Mouse (Mus musculus) erythroblast, adult 5-6 weeks (primary cell): ENCODE results near the gene Flywch1. TPM values are rescaled to one million over a fixed set of nuclear protein-coding genes. Genes with fewer than 3 reads are reported as not detected.

Source experiments
- ATAC-seq: replicated peaks from 2 replicates; pipeline ENCODE4 v1.8.0; 2016; ENCODE audit warnings: moderate number of reproducible peaks, mild to moderate bottlenecking, moderate TSS enrichment, inconsistent platforms; ENCODE audit not compliant: poor library complexity, low FRiP score, severe bottlenecking
- total RNA-seq, 2 experiments: library from RNA; stranded (forward) in 1 of 2; stranded (reverse) in 1 of 2; fragments of 150-400 nt in 1 of 2; fragments of 200-764, 138-1000 nt in 1 of 2; gene quantifications; 2 replicates each; pipeline versions ENCODE4 v1.2.3 to v1.2.4; 2015 to 2017; ENCODE audit warnings: low replicate concordance in 2 of 2

Gene Flywch1
- total RNA-seq (2015; ENCODE audit: low replicate concordance), result 2.1 and 2.3 TPM in 2 replicates
- total RNA-seq (2017; ENCODE audit: low replicate concordance), result 3.8 and 4.7 TPM in 2 replicates

DNA sequence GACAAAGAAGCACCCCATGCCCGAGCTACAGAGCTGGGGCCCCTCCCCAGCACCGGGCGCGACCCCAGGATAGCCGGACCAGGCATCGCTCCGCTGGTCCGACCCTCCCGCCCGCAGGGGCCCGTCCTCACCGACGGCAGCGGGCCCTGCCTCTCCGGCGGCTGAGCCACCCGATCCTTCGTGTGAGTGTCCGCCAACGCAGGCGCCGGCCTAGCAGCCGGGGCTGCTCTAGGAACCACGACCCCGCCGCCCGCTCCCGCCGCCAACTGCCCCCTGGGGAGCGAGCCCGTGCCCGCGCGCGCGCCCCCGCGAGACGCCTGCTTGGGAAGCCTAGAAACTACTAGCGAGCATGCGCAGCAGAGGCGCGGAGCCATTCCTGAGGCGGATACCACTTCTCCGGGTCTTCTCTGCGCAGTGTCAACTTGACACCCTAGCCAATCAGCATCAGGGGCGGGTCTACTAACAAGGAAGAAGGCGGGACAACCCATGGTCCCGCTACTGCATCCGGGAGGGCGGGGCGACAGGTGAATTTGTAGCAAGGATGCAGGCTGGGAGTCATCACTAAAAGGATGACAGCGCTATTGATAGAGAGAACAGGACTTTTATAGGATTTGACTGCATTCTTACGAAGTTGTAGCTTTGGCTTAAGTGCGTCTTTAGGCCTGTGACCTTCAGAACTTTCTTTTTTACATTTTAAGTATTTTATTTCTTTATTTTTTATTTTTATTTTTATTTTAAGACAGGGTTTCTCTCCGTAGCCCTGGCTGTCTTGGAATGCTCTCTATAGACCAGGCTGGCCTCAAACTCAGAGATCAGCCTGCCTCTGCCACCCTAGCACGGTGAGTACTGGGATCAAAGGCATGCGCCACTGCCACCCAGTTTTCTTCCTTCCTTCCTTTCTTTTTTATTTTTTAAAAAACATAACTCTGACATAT is at the start of gene Flywch1:
Gene Flywch1, minus strand, starts transcription at position 319 of the 935 bp plus-strand sequence.
- peak; percentile 99 for ATAC-seq

DNA sequence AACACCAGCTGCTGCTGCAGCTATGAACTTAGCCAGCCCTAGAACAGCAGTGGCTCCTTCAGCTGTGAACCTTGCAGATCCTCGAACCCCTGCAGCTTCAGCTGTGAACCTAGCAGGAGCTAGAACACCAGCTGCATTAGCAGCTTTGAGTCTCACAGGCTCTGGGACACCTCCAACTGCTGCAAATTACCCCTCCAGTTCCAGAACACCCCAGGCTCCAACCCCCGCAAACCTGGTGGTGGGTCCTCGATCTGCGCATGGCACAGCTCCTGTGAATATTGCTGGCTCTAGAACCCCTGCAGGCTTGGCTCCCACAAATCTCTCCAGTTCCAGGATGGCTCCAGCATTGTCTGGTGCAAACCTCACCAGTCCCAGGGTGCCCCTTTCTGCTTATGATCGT is 49.3 kb upstream of the Flywch1 start:
- no peak for ATAC-seq

DNA sequence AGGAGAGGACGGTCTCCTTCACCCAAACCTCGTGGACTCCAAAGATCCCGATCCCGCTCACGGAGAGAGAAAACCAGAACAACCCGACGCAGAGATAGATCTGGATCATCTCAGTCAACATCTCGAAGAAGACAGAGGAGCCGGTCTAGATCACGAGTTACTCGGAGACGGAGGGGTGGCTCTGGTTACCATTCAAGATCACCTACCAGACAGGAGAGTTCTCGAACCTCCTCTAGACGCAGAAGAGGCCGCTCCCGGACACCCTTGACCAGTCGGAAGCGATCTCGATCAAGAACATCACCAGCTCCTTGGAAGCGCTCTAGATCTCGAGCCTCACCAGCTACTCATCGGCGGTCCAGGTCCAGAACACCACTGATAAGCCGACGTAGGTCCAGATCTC is 47.8 kb upstream of the Flywch1 start:
- no peak for ATAC-seq

DNA sequence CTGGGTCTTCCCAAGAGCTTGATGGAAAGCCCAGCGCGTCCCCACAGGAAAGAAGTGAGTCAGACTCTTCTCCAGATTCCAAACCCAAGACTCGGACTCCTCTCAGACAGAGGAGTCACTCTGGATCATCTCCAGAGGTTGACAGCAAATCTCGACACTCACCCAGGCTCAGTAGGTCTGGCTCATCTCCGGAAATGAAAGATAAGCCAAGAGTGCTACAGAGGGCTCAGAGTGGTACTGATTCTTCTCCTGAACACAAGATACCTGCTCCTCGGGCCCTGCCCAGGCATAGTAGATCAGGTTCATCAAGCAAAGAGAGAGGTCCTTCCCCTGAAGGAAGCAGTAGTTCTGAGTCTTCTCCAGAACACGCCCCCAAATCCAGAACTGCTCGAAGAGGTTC is 47.2 kb upstream of the Flywch1 start:
- ATAC-seq, result no peak

DNA sequence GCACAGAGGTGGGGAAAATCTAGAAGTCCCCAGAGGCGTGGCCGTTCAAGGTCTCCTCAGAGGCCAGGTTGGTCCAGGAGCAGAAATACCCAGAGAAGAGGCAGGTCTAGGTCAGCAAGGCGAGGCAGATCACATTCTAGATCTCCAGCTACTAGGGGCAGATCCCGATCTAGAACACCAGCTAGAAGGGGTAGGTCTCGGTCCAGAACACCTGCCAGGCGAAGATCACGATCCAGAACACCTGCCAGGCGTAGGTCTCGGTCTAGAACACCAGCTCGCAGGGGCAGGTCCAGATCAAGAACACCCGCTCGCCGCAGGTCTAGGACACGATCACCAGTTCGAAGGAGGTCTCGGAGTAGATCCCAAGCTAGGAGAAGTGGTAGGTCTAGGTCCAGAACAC is 44.2 kb upstream of the Flywch1 start:
- no peak for ATAC-seq

GRCm38 (mm10) chr17:23807918-23808317 is 36.5 kb upstream of the Flywch1 start:
- ATAC-seq, result no peak

DNA sequence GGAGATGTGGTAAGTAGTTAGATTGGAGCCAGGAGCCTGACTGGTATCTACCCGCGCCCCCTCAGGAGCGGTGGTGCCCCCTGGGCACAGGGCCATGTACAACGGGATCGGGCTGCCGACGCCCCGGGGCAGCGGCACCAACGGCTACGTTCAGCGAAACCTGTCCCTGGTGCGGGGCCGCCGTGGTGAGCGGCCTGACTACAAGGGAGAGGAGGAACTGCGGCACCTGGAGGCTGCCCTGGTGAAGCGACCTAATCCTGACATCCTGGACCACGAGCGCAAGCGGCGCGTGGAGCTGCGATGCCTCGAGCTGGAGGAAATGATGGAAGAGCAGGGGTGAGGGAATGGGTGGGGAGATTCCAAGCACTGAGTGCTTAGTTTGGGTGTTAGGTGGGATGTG is 35.5 kb upstream of the Flywch1 start:
- no peak for ATAC-seq

- ATAC-seq, result no peak
Measured at GRCm38 (mm10) chr17:23804426-23805085, 33.2 kb upstream of the Flywch1 start.

DNA sequence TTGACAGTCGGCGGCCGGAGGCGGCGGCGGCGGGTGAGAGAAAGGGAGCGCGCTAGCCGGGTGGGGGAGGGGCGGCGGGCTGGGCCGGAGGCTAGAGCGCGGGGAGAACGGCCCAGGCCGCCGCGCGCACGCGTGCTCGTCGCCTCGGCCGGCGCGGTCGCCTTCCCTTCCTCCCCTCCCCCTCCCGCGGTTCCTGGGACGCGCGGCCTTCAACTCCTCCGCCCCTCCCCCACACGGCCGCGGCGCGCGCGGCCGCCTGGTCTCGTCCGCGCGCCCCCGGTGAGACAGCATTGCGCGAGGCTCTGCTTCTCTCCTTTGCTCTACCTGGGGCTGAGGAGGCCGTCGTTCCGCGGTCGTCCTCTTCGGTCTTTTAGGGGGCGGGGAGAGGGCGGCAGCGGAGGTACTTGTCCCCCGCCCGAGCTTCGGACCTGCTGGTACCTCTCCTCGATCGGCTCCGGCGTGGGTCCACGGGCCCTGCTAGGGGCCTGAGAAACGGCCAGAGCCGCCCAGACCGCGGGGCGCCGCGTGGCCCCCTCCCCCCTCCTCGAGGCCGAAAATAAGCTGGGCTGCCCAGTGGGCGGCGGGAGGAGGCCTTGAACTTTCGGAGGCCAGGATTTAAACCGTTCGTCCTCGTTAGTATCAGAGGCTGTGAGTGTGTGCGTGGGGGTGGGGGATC is 32.1 kb upstream of the Flywch1 start:
- peak; percentile 27 for ATAC-seq

DNA sequence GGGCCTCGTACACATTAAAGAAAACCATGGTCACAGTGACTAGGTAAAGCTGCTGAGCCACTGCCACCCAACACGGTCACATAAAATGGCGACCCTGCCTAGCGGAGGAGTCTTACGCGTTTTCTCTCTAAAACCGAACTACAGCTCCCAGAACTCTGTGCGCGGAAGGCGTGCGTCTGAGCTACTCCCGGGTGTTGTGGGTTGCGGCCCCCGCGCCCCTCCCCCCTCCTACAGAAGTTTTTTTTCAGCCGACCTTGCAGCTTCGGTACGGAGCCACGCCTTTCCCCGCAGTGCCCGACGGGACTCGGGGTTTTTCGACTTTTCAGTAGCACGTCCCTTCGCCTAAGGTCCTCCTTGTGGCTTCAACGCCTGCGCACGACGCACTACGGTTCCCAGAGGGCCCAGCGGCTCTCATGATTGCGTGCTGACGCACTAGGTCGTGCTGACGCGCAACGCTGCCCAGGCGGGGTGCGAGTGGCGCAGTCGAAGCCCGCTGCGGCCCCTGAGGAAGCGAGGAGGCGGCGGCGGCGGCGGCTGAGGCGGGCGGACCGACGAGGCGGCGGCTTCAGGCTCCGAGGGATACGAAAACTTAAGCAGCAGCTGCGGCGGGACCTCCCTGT is 31.5 kb upstream of the Flywch1 start:
- ATAC-seq, result peak; percentile 94

DNA sequence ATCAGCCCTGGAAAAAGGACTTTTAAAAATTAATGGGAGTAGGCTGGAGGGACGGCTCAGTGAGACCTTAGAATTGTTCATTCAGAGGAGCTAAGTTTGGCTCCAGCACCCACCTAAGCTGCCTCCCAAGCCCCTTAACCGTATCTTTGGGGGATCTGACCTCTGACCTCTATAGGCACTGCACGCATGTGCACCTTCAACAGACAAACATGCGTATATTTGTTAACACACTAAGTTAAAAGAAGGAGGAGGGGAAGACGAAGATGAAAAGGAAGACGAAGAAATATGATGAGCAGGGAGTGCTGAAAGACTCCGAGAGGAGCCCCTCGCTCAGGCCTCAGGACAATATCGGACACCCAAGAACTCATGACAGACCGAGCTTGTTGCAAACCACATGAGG is 30.2 kb upstream of the Flywch1 start:
- no peak for ATAC-seq

DNA sequence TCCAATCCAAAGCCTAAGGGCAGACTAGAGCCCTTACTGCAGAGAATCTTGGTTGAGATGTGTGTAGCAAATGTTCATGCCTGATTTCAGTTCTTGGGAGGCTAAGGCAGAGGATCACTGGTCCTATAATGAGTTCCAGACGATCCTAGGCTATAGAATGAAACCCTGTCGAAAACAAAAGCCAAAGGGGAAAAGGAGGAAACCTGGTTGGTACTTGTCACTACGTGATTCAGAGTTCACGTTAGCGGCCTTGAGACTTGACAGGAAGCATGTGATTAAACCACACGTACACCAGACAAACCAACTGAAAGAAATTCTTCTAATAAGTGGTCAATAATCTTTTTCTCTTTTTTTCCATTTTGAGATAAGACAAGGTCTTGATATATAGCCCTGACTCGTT is 25.9 kb upstream of the Flywch1 start:
- ATAC-seq, result no peak

- ATAC-seq, result no peak
Measured at GRCm38 (mm10) chr17:23795323-23795722, 23.9 kb upstream of the Flywch1 start.

DNA sequence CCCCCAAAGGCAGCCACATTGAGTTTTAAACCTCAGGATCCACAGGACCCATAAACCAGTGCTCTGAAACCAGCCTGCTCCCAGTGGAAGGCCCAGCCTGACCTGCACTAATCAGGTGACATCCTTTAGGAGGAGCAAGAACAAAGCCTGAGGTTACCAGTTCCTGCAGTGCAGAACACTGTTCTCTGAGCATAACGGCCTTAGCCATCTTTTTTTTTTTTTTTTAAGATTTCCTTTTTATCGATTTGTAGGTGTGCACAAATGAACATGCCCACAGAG is 19.6 kb upstream of the Flywch1 start:
- ATAC-seq, result peak; percentile 19; the same call in 1 of the 2 replicates

GRCm38 (mm10) chr17:23790269-23791078 is 19.1 kb upstream of the Flywch1 start, which contains the start of gene Srrm2:
TSS of gene Srrm2 (plus strand) at chr17:23790532.
- ATAC-seq, result peak; percentile 80

GRCm38 (mm10) chr17:23789749-23790268 is 18.4 kb upstream of the Flywch1 start:
- peak; percentile 45 for ATAC-seq

GRCm38 (mm10) chr17:23788973-23789372 is 17.6 kb upstream of the Flywch1 start:
- ATAC-seq, result no peak

- no peak for ATAC-seq
Measured at GRCm38 (mm10) chr17:23786510-23786931, 15.1 kb upstream of the Flywch1 start.
